Mouse (Mus musculus) granulocyte monocyte progenitor cell, adult 5-6 weeks (primary cell): Measurements from ENCODE around the gene Hace1. TPM values are rescaled to one million over a fixed set of nuclear protein-coding genes. Genes with fewer than 3 reads are reported as not detected.
"Not testable (repeated sequence)": the region's sequence is repeated elsewhere in the genome, so short reads cannot be mapped to it uniquely, and the experiment has no call there.

Experiments
- ATAC-seq: replicated peaks from 2 replicates; pipeline ENCODE4 v1.8.0; 2016; ENCODE audit warnings: mild to moderate bottlenecking, moderate TSS enrichment, inconsistent platforms; ENCODE audit not compliant: poor library complexity, severe bottlenecking
- total RNA-seq, 2 experiments: library from RNA; stranded (forward) in 1 of 2; stranded (reverse) in 1 of 2; fragments of 200-712, 200-1000 nt in 1 of 2; fragments of >200 nt in 1 of 2; fragmentation: Nextera tagmentation in 1 of 2; gene quantifications; 2 replicates each; pipeline ENCODE4 v1.2.3; 2014 to 2017

Gene Hace1
- total RNA-seq (2014; fragmentation: Nextera tagmentation) (9.9 and 24.0 TPM in 2 replicates), total RNA-seq (2017) (10.3 and 11.7 TPM in 2 replicates)

- peak; percentile 98 for ATAC-seq
These were observed at the start of gene Hace1 for GRCm38 (mm10) chr10:45577731-45578297. Gene Hace1, plus strand, starts transcription at chr10:45577829.

- ATAC-seq: not testable (repeated sequence)
These were observed 40.3 kb upstream of the Hace1 start for GRCm38 (mm10) chr10:45537334-45537733.

- no peak for ATAC-seq
These were observed 34.9 kb upstream of the Hace1 start for GRCm38 (mm10) chr10:45542726-45543125.

- ATAC-seq: peak; percentile 44; the same call in 1 of the 2 replicates
These were observed 30.8 kb upstream of the Hace1 start for GRCm38 (mm10) chr10:45546799-45547198.

GRCm38 (mm10) chr10:45578298-45578821 lies 731 bp downstream of the Hace1 start:
- ATAC-seq: peak; percentile 52

- no peak for ATAC-seq
These were observed 5.7 kb downstream of the Hace1 start for GRCm38 (mm10) chr10:45583310-45583709.

- ATAC-seq: no peak
These were observed 6.2 kb downstream of the Hace1 start for GRCm38 (mm10) chr10:45583829-45584228.

GRCm38 (mm10) chr10:45584311-45585102 lies 6.9 kb downstream of the Hace1 start:
- no peak for ATAC-seq

GRCm38 (mm10) chr10:45605853-45606252 lies 28.2 kb downstream of the Hace1 start:
- no peak for ATAC-seq

GRCm38 (mm10) chr10:45610727-45611126 lies 33.1 kb downstream of the Hace1 start:
- no peak for ATAC-seq

- no peak for ATAC-seq
These were observed 38.4 kb downstream of the Hace1 start for GRCm38 (mm10) chr10:45616012-45616411.

- peak; percentile 99 for ATAC-seq
These were observed 41.4 kb downstream of the Hace1 start for GRCm38 (mm10) chr10:45619039-45619438.

- ATAC-seq: no peak
These were observed 54.4 kb downstream of the Hace1 start for GRCm38 (mm10) chr10:45631995-45632394.

GRCm38 (mm10) chr10:45632641-45633040 lies 55.0 kb downstream of the Hace1 start:
- ATAC-seq: no peak

GRCm38 (mm10) chr10:45635201-45635600 lies 57.6 kb downstream of the Hace1 start:
- no peak for ATAC-seq

GRCm38 (mm10) chr10:45639762-45640161 lies 62.1 kb downstream of the Hace1 start:
- no peak for ATAC-seq

GRCm38 (mm10) chr10:45654026-45654425 lies 76.4 kb downstream of the Hace1 start:
- no peak for ATAC-seq

GRCm38 (mm10) chr10:45662015-45662414 lies 84.4 kb downstream of the Hace1 start:
- no peak for ATAC-seq

- ATAC-seq: no peak
These were observed 90.6 kb downstream of the Hace1 start for GRCm38 (mm10) chr10:45668266-45668665.

GRCm38 (mm10) chr10:45676796-45677195 lies 99.2 kb downstream of the Hace1 start:
- ATAC-seq: peak; percentile 56

GRCm38 (mm10) chr10:45686191-45686590 lies 108.6 kb downstream of the Hace1 start:
- no peak for ATAC-seq
